Mouse (Mus musculus): ENCODE data around the gene Ifi35. TPM values are rescaled to one million over a fixed set of nuclear protein-coding genes. Genes with fewer than 3 reads are reported as not detected.
"Not testable (repeated sequence)": the region's sequence is repeated elsewhere in the genome, so short reads cannot be mapped to it uniquely, and the experiment has no call there.

Gene Ifi35
- total RNA-seq, 2 experiments from 2014 or later, result 3.2 to 3.4 TPM

DNA sequence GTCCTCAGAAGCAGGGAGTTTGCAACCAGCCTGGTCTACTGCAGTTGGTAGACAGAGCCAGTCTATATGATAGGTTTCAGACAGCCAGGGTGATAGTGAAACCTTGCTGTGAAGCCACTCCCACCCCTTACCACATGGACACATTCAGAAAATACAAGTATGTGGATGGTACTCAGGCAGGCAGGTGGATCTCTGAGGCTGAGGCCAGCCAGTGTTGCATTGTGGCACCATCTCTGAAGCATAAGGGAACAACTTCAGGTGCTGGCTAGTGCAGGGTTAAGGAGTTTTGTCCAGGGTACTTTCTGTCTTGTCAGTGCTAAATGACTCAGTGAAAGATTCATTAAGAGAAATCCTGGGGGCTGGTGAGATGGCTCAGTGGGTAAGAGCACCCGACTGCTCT lies 1.9 kb upstream of the Ifi35 start:
- no peak for DNase-seq (ENCODE audit: low spot score in 2 of 2)
- intact Hi-C loops (cut with DNase I), result no loop called here

DNA sequence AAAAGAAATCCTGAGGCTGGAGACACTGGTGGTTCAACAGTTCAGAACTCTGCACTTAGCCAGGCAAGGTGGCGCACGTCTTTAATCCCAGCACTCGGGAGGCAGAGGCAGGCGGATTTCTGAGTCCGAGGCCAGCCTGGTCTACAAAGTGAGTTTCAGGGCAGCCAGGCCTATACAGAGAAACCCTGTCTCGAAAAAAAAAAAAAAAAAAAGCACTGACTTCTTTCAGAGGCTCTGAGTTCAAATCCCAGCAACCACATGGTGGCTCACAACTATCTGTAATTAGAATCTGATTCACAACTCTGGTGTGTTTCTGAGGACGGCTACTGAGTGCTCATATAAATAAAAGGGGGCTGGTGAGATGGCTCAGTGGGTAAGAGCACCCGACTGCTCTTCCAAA lies 1.3 kb upstream of the Ifi35 start:
- intact Hi-C loops (cut with DNase I); DNase-seq (ENCODE audit: low spot score in 2 of 2): not testable (repeated sequence)

DNA sequence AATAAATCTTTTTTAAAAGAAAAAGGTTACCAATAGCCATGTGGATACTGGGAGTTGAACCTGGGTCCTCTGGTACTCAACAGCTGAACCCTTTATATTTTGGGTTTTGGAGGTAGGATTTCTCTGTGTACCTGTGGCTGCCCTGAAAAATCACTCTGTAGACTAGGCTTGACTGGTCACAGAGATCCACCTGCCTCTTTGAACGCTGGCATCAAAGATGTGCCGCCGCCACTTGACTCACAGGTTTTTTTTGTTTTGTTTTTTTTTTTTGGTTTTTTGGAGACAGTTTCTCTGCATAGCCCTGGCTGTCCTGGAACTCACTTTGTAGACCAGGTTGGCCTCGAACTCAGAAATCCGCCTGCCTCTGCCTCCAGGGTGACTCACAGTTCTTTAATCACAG lies 421 bp upstream of the Ifi35 start:
- intact Hi-C loops (cut with DNase I), result no loop called here
- DNase-seq (ENCODE audit: low spot score in 2 of 2), result no peak

DNA sequence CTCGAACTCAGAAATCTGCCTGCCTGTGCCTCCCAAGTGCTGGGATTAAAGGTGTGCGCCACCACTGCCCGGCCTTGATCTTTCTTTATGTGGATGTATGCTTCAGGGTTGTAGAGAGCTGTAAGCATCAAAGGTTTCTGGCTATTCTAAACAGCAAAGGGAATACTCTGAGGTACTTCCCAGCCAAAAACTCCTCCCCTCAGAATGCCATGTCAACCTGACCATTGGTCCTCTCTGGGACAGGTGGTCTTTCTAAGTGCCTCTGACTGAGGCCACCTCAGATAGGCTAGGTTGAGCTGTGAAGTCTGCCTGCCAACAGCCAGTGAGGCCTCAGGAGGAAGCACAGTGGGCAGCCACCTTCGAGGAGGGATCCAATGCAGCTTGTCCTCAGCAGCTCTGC lies 692 bp downstream of the Ifi35 start:
- no peak for DNase-seq (ENCODE audit: low spot score in 2 of 2)

DNA sequence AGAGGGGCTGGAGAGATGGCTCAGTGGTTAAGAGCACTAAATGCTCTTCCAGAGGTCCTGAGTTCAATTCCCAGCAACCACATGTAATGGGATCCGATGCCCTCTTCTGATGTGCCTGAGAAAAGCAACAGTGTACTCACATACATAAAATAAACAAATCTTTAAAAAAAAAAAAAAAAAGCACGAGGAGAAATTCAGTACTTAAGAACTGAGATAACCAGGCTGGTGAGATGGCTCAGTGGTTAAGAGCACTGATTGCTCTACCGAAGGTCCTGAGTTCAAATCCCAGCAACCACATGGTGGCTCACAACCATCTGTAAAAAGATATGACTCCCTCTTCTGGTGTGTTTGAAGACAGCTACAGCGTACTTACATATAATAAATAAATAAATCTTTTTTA lies 1.4 kb downstream of the Ifi35 start:
- DNase-seq (ENCODE audit: low spot score in 2 of 2); intact Hi-C loops (cut with DNase I): not testable (repeated sequence)

More for the DNA sequence above, 692 bp downstream of the Ifi35 start:
- intact Hi-C loops (cut with DNase I), result no loop called here

GRCm38 (mm10) chr11:101450394-101450793 lies 2.2 kb downstream of the Ifi35 start:
- DNase-seq (ENCODE audit: low spot score in 2 of 2), result no peak
- intact Hi-C loops (cut with DNase I), result no loop called here

GRCm38 (mm10) chr11:101451536-101451935 lies 3.3 kb downstream of the Ifi35 start:
- intact Hi-C loops (cut with DNase I), result no loop called here
- DNase-seq (ENCODE audit: low spot score in 2 of 2), result no peak

DNA sequence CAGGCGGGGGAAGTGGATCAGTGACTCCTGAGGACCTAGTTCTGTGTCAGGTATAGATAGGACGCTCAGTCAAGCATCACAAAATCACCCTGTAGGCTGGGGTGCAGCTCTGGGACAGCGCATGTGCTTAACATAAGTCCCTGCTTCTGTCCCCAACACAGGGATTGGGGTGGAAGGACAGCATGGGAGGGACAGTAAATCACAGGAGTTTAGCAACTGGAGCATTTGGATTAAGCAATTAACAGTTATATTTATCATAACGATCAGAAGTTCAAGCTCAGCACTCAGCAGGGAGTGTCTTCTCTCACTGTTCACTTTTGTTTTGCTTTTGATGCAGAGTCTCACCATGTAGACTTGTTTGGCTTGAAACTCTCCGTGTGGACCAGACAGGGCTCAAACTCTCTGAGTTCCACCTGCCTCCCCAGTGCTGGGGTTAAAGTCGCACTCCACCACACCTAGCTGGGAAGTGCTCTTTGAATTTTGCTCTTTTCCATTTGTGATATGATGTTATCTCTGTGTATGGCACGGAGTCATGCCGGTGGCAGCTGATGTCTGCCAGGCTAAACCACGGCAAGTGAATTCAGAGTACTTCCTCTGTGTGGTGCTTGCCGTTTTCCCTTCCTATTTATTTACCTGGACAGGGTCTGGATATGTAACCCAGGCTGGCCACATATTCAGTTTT lies 4.0 kb downstream of the Ifi35 start:
- intact Hi-C loops (cut with DNase I), result no loop called here
- no peak for DNase-seq (ENCODE audit: low spot score in 2 of 2)

DNA sequence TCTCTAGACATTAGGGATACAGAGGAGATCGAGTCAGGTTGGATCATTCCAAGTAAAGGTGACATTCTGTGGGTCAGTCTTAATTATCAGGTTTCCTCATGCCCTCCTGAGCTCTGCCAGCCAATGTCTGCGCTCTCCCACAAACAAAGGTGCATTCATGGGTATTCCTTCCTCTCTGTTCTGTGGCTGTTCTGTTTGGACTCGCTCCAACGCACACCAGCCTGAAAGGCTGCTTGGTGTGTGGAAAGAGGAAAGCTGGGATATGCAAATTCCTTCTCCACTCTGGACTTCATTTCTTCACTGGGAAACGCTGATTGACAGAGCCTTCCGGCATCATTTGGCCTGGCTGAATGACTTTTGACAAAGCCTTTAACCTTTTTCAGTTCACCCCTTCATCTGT lies 6.5 kb downstream of the Ifi35 start:
- no peak for DNase-seq (ENCODE audit: low spot score in 2 of 2)
- intact Hi-C loops (cut with DNase I), result no loop called here

GRCm38 (mm10) chr11:101455627-101456026 lies 7.4 kb downstream of the Ifi35 start:
- DNase-seq (ENCODE audit: low spot score in 2 of 2), result no peak
- intact Hi-C loops (cut with DNase I), result no loop called here

DNA sequence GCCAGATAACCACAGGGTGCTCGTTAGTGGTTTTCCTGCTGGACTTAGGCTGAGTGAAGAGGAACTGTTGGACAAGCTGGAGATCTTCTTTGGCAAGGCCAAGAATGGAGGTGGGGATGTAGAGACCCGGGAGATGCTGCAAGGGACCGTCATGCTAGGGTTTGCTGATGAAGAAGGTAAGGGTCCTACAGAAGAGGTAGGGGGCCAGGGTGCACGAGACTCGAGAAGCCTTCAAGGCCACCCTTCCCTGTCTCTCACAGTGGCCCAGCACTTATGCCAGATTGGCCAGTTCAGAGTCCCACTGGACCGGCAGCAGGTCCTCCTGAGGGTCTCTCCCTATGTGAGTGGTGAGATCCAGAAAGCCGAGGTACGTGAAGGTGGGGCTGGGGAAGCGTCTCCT lies 9.4 kb downstream of the Ifi35 start:
- intact Hi-C loops (cut with DNase I), result no loop called here
- no peak for DNase-seq (ENCODE audit: low spot score in 2 of 2)

DNA sequence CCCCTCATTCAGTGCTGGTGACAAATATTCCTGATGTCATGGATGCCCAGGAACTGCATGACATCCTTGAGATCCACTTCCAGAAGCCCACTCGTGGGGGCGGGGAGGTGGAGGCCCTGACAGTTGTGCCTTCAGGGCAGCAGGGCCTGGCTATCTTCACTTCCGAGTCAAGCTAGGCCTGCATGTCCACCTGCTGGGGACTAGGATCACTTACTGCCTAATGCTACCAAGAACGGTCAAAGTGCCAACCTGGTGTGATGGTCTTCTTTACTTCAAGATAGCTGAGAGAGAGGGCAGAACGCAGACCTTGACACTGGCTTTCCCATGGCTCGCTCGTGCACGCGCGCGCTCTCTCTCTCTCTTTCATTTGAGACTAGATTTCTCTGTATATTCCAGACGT lies 10.0 kb downstream of the Ifi35 start:
- intact Hi-C loops (cut with DNase I), result no loop called here
- DNase-seq (ENCODE audit: low spot score in 2 of 2), result no peak

- DNase-seq (ENCODE audit: low spot score in 2 of 2), result no peak
- intact Hi-C loops (cut with DNase I), result no loop called here
These were observed 11.5 kb downstream of the Ifi35 start for GRCm38 (mm10) chr11:101459716-101460115.

GRCm38 (mm10) chr11:101460321-101460720 lies 12.1 kb downstream of the Ifi35 start:
- intact Hi-C loops (cut with DNase I), result no loop called here
- no peak for DNase-seq (ENCODE audit: low spot score in 2 of 2)

DNA sequence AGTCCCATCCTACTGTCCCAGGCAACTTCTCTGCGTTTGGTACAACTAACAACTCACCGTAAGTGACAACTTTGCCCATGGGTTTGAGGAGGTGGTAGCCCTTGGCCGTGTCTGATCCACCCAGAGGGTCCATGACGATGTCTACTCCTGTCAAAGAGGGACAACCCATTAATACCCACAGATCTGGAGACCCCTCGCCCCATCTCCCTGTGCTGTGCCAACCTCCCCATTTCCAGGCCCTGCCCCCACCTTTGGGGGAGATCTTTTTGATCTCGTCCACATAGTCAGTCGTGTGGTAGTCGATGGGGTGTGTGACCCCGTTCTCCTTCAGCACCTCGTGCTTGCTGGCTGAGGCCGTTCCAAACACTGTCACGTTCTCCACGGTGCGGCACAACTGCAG lies 13.9 kb downstream of the Ifi35 start:
- no peak for DNase-seq (ENCODE audit: low spot score in 2 of 2)
- intact Hi-C loops (cut with DNase I), result no loop called here

- intact Hi-C loops (cut with DNase I), result no loop called here
- DNase-seq (ENCODE audit: low spot score in 2 of 2), result no peak
These were observed 14.6 kb downstream of the Ifi35 start for GRCm38 (mm10) chr11:101462583-101463440.

DNA sequence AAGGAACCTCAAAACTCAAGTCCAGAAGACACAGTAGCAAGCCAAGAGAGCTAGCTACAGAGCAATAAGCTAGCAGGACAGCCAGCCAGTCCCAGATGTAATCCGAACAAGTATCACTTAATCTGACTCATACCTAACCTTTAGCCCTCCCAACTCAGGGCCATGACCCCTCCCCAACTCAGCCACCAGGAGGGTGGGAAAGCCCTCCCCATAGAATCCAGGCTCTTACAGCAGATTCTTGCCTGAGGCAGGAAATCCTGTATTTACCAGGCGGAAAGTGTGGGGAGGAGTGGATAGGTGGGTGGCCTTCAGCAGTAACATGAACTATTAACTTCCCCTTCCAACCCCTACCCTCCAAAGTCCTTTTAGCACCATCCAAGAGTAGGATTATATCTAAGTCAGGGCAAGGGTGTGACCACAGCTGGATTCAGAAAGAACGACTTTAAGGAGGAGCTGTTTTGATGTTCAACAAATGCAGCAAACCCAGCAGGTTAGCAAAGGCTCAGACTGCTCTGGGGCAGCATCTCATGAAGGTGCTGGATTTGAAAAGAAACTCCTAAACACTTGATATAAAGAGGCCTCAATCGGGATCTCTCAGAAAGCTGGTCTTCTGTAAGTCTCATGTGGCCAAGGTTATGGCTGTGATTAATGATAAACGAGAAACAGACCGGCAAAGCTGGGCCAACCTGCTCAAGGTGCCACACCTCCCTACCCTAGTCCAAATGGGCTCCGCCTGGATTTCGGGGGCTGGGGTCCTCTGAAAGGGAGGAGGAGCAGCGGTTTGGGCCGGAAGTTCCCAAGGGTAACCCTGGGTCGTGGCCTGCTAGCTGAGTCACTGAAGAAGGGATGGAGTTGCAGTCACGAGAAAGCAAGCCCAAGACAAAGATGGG lies 16.2 kb downstream of the Ifi35 start, which contains the start of gene Rnd2:
Gene Rnd2, plus strand, starts transcription at position 789 of the 890 bp plus-strand sequence.
- peak in 1 of 2 experiments; percentile 7 for DNase-seq (ENCODE audit: low spot score in 2 of 2)
- intact Hi-C loops (cut with DNase I), result no loop called here

DNA sequence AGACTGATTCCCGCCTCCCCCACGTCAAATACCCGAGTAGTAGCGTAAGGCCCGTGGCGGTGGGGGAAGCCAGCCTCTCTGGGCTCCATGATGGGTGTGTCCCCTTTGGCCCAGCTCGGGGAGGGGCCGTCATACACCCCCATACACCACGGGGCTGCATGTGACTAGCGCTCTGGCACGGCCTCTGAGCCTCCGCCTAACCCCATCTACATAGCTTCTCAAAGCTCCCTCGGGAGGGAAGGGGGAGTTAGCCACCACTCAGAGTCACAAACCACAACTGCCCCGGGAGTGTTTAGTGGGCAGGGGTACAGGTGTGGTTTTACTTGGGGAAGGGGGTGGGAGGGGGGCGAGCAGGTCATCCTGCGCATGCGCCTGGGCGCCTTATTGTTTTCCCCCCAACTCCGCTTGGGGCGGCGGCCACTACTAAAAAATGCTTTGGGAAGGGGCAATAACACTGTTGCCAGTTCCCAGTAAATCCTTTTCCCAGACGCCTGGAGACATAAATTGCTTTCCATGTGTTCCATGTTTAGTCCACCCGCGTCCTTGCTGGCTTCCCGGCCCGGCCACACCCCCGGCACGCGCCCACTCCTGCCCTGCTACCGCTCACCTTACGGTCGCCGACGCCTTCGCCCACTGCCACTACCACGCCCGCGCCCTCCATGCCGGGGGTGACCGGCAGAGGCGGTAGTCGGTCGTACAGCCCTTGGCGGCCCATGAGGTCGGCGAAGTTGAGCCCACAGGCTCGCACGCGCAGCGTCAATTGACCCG lies 17.1 kb downstream of the Ifi35 start:
- DNase-seq (ENCODE audit: low spot score in 2 of 2), result peak; percentile 22 to 32
- intact Hi-C loops (cut with DNase I), result no loop called here

DNA sequence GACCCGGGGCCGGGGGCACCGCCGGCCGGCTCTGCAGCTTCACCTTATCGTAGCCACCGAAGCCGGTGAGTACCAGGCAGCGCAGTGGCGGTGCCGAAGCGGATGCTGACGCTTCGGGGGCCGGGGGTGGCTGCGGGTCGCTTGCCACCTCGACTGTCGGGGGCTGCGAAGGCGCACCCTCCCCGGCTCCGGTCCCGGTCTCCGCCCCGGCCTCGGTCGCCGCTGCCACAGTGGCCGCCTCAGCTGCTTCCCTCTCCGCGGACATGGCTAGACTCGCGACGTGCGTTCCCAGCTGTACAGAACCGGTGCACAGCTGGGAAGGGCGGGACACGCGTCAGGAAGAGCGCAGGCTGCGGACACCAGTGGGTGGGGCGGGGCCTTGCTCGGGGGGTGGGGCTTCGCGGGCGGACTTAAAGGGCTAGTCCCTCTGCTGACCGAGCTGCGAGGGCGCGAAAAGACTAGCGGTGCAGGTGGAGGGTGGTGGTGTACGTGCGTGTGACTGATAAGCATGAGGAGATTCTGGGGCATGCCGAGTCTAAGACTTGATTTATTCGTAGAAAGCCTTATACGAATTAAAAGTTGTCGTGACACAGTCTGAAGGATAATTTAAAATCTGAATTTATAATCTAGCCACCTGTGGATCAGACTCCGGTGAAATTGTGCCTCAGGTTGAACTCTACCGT lies 17.8 kb downstream of the Ifi35 start, which contains the start of gene Vat1:
Gene Vat1, minus strand, starts transcription at position 362 of the 683 bp plus-strand sequence.
- peak; percentile 50 to 64 for DNase-seq (ENCODE audit: low spot score in 2 of 2)
- intact Hi-C loops (cut with DNase I), result loop anchor here (2.0 kb wide), 1 partner anchor 87 kb away; the partner anchor contains the start of gene Nbr1

All from left cerebral cortex, postnatal 36 days (tissue).